Mouse (Mus musculus): ENCODE results near the gene Ficd.

Gene Ficd

DNA sequence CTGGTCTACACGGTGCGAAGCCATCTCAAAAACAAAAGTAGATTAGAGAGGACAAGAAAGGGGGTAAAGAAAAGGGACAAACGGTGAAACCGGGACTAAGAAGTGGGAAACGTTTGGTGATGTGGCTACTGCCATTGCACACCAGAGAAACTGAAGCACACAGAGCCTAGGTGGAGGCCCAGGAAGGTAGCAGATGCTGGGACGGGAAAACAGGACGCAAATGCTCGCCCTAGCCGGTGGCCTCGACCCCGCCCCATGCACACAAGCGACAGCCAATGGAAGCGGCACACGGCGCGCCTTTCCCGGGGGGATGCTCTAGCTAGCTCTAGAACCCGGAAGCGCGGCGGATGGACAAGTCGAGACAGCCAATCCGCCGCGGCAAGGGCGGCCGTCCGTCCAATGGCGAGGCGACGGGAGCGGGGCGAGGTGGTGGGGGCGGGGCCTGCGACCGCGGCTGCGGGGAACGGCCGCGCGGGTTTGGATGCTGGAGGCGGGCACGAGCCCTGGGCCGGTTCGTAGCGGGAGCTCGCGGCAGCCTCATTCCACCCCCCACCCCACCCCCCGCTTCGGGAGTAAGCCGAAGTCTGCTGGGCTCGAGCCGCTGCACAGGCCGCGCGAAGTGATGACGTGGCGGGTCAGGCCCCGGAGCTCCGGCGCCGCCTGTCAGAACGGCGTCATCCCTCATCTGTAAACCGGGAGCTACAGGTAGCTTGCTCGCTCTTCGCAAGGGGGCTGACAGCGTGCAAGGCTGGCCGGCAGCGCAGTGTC, at the start of gene Ficd:
Ficd (plus strand) TSS at position 459 of the 768 bp plus-strand sequence.
- peak; percentile 92 for DNase-seq

GRCm38 (mm10) chr5:113687514-113687913, 48.1 kb upstream of the Ficd start:
- DNase-seq, result no peak

DNA sequence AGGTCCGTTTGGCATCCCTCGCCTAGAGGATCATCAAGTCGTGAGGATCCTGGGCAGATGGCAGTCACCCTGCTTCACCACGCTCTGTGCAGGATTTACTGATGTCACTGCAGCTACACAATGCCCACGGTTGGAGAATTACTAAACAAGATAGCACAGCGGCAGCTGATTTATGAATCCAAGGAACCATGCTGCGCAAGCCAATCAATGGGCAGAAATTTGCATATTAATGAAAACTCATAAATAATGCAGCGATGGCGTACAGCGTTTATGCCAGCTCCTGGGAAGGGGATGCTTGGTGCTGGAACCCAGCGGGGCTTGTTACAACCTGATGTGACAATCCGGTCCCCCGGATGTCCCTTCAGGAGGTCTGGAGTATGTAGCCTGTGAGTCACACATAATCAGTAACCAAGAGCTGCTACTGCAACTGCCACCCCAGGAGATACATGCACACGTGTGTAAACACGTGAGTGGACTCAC, 45.5 kb upstream of the Ficd start:
- DNase-seq, result no peak

DNA sequence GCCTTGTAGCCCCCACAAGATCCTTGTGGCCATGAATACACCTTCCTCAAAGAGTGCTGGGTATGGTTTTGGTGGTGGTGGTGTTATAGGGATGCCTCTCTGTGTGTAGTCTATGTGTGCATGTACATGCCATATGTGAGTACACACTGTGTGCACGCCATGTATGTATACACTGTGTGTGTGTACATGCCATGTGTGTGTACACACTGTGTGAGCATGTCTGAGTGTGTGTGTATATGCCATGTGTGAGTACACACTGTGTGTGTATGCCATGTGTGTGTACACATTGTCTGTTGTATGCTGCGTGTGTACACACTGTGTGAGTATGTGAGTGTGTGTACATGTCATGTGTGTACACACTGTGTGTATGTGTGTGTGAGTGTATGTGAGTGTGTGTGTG, 44.7 kb upstream of the Ficd start:
- no peak for DNase-seq

DNA sequence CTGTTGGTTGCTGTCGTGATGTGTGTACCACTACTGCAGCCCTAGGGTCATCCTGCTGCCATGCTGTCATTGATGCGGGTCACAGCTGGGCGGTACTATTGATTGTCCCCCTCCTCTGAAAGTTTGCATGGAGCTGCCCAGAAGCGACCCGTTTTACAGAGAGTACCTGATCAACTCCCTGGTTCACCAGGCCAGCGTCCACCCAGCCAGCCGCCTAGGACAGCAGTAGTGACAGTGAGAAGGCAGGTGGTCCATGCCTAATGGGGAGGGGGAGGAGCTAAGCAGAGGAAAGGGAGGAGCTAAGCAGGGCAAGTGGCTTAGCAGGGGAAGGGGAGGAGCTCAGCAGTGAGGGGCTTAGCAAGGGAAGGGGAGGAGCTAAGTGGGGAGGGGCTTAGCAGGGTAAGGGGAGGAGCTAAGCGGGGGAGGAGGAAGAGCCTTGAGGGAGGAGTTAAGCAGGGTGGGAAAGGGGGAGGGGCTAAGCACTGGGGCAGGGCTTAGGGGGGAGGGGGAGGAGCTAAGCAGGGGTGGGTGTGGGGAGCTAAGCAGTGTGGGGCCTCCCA, 42.3 kb upstream of the Ficd start:
- no peak for DNase-seq

GRCm38 (mm10) chr5:113694000-113694399, 41.6 kb upstream of the Ficd start:
- DNase-seq, result no peak

- DNase-seq, result no peak
Observed at GRCm38 (mm10) chr5:113694415-113694814, 41.2 kb upstream of the Ficd start.

GRCm38 (mm10) chr5:113700388-113701023, 35.1 kb upstream of the Ficd start:
- DNase-seq, result no peak

GRCm38 (mm10) chr5:113703803-113704585, 31.6 kb upstream of the Ficd start:
- no peak for DNase-seq

- no peak for DNase-seq
Observed at GRCm38 (mm10) chr5:113712861-113713260, 22.7 kb upstream of the Ficd start.

DNA sequence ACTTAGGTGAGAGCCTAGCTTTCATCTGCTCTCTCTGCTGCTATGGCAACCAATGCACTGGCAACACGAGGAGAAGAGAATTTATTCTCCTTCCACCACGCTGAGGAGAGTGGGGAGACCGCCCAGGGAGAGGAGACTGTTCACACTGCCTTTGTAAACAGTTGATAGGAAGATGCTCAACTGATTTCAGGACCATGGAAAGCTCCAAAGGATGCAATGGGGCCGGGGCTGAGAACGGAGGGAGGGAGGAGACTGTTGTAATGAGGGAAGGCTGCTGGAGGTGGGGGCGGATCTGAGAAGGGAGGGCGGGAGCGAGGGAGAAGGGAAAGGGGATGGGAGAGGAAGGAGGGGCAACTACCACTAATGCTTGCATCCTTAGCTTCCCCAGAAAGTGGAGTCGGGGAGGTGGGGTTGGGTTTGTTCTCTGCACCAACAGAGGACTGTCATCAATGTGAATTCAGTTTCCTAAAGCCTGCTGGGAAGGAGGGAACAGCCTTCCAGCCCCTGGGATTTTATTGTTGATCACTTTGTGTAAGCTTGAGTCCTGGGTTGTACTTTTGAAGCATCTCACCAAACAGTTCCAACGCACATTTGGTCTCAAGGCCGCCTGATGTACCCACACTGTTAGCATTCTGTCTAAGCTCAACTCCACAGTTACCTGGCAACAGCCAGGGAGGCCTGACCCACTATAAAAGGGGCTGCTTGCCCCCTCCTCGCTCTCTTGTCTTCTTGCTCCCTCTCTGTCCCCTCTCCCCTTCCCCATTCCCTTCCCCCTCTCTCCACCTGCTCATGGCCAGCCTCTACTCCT, 18.8 kb upstream of the Ficd start:
- peak; percentile 60 for DNase-seq

- peak; percentile 15 for DNase-seq
Observed at GRCm38 (mm10) chr5:113719221-113719661, 16.4 kb upstream of the Ficd start.

DNA sequence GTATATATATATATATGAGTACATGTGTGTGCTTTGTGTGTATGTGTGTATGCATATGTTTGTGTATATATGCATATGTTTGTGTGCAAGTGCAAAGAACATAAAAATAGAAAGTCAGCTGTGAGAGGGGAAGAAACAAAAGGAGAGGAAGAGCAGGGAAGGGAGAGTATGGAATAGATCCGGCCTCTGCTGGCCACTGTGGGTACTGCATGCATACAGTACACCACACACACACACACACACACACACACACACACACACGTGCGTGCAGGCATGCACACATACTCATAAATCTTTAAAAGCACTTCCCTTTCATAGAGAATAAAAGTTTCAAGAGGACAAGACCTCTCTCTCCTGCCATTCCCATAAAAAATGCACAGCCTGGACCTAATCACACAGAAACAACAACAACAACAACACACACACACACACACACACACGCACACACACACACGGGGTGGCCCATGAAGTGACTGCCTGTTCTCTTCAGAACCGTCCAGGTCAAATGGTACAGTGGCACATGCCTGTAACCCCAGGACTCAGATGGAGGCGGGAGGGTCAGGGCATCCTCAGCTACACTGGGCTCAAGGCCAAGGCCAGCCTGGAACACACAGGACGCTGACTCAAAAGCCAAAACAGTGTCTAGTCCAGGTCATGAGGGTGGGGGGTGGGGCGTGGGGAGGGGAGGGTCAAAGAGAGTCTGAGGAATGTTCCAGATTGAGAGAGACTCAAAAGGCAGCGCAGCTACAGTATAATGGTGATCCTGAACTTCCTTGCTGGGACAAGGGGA, 13.2 kb upstream of the Ficd start:
- peak; percentile 58 for DNase-seq

GRCm38 (mm10) chr5:113723567-113724237, 11.9 kb upstream of the Ficd start:
- DNase-seq, result peak; percentile 33

DNA sequence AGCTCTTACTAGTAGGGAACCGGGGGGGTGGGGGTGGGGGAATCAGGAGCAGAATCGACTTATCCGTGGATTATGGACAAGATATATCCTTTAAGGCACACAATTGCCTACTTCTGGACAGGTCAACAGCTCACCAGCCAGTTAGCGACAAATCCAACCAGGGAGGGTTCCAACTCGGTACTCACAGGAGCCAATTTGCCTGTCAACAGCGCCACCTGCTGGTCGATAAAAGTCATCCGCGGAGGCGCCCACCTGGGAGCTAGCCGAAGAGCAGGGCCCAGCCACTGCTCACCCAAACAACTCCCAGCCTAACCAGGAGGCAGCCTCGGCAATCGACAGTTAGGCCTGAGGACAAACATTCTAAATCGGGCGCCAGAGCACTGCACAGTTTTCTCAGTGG, 11.2 kb upstream of the Ficd start, which contains the start of gene 1700069L16Rik:
1700069L16Rik (minus strand) TSS at position 327 of the 400 bp plus-strand sequence.
- peak; percentile 93 for DNase-seq

DNA sequence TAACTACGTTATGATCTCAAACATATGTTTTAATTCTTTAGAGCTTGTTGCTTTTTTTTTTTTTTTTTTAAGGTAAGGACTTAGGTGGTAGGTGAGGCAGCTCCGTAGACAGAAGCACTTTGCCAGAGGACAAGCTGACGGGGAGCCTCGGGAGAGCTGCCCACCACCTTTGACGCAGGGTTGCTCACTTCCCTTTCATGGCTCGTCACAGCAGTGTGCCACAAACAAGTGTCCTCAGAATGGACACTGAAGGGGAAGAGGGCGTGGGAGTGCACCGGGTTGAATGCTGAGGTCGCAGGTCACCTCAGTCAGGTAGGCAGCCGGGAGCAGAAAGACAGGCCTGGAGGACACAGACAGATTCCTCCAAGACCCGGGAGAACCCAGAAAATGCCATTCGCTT, 10.2 kb upstream of the Ficd start:
- no peak for DNase-seq

GRCm38 (mm10) chr5:113726618-113727017, 9.0 kb upstream of the Ficd start:
- DNase-seq, result no peak

GRCm38 (mm10) chr5:113727238-113727637, 8.4 kb upstream of the Ficd start:
- DNase-seq, result no peak

DNA sequence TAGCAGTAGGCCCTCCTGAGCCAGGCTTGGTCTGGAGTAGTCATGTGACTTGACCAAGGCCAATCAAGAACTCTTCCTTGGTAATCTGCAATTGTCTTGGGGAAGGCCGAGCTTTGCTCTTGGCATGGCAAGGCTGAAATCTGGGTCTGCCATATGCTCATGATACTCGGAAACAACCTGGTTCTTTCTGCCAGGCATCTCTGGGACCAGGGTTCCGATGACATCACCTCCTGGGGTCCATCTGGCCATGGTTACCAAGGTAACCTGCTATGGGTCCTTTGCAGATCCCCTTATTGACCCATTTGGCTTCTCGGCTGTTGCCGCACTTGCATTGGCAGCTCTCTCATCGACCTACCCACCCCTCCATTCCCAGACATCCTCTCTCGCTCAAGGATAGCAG, 7.6 kb upstream of the Ficd start:
- no peak for DNase-seq

DNA sequence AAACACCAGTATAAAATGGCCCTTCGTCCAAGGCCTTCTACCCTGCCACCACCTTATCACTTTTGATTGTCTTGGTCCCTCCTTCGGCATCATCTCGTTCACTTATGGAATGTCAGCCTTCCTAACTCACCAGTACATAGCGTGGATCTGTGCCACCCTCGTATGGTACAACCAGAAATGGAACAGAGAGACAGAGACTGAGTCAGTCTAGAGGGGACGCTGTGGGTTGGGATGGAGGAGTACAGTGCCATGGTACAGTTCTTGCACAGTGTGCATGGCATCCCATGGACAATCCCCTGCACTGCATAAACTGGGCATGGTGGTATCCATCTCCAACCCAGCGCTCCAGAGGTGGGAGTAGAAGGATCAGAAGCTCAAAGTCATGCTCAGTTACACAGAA, 6.9 kb upstream of the Ficd start:
- no peak for DNase-seq

DNA sequence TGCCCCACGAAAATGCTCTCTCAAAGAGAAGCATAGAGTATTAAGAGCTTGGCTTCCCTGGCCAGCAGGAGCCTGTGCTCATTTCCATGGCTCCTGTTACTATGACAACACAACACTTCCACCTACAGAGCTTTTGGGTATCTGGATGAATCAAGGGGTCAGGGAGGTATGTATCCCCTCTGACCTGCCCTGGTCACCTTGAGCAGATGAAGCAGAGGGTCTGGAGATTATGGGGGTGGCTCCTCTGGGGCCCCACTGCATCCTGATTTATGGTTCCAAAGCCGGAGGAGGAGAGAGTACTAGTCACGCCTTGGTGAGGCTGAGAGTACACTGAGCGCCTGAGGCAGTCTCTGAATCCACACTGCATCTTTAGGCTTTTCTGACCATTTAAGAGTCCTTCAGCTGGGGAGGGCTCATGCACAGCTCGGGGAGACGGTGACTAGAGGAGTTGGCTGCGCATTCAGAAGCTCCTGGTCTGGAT, 4.9 kb upstream of the Ficd start:
- no peak for DNase-seq
